Mouse (Mus musculus): ENCODE results near the gene Ins2. TPM values are rescaled to one million over a fixed set of nuclear protein-coding genes. Genes with fewer than 3 reads are reported as not detected.
A peak's percentile ranks its signal among the peaks of the same experiment; 100 is the strongest.

The Ins2 gene
- not detected in 2 replicates for polyA plus RNA-seq (2015; fragmentation: Nextera tagmentation; extraction: Ambion mirVana)

DNA sequence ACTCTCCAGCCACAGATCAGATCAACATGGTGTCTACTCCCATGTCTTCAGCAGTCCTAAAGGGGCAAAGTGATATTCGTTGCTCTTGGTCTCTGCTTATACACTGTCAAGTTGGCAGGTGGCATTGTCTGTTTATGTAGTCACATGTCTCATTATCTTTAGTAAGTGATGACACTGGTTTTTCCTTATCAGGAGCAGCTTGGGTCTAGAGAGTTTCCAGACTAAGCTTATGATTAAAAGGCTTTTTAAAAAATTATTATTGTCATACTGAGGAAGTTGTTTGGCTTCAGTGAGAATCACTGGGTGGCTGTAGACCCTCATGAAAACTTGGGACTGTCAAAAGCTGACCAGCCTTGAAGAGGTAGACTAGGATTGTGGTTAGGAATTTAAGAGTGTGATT is at the start of gene Ins2:
TSS of gene Ins2 (minus strand) at position 101 of the 400 bp plus-strand sequence.
- 77% methylated on average over 1 of the region's 1 CpGs for WGBS
- H3K4me2 ChIP-seq (replicated peaks): no peak within 1 kb of the TSS

GRCm38 (mm10) chr7:142792650-142793275 is 49.6 kb upstream of the Ins2 start:
- Histone ChIP-seq H3K9me3 (replicated peaks) (no peaks in the 10 kb centered on the region), H3K27ac (replicated peaks) (no peak overlapping the region), H3K4me2 (replicated peaks) (no peak overlapping the region), H3K4me3 (replicated peaks) (no peak overlapping the region), H3K4me1 (0 out of 2 replicates have a peak, but pooled peaks cover 4% of the 10 kb centered on the region), H3K36me3 (no peaks in the 10 kb centered on the region), H3K9ac (no peak overlapping the region), H3K27me3 (no peaks in the 10 kb centered on the region)
- no peak for ATAC-seq (ENCODE audit: insufficient number of reproducible peaks, low FRiP score, low TSS enrichment, low read depth)
- 50% methylated on average over 1 of the region's 1 CpGs for WGBS

More for the DNA sequence above, at the start of gene Ins2:
- Histone ChIP-seq H3K27me3 (no peaks in the 10 kb centered on the region), H3K36me3 (no peaks in the 10 kb centered on the region), H3K4me3 (replicated peaks) (no peak within 1 kb of the TSS), H3K9me3 (replicated peaks) (no peaks in the 10 kb centered on the region), H3K27ac (replicated peaks) (no peak within 1 kb of the TSS), H3K4me1 (no peaks in the 10 kb centered on the region), H3K9ac (no peak within 1 kb of the TSS)
- no peak for ATAC-seq (ENCODE audit: insufficient number of reproducible peaks, low FRiP score, low TSS enrichment, low read depth)

DNA sequence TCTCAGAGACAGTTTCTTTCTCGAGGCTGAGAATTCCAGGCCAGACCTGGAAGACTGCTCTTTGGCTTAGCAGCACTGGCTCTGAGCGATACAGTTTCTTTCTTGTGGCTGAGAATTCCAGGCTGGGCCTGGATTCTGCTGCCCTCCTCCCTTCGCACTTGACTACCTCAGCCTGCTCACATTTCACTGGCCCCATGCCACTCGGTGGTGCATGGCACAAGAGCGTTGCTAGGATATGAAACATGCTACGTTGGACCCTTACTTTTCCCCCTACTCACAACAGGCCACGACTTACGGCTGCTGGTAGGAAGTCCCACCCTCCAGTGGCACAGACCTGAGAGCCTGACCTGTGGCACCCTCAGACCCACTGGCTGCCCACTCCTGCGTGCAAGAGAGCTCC is 46.5 kb upstream of the Ins2 start:
- no peaks in the 10 kb centered on the region for H3K9me3 ChIP-seq (replicated peaks)
- H3K27ac ChIP-seq (replicated peaks): no peak overlapping the region

DNA sequence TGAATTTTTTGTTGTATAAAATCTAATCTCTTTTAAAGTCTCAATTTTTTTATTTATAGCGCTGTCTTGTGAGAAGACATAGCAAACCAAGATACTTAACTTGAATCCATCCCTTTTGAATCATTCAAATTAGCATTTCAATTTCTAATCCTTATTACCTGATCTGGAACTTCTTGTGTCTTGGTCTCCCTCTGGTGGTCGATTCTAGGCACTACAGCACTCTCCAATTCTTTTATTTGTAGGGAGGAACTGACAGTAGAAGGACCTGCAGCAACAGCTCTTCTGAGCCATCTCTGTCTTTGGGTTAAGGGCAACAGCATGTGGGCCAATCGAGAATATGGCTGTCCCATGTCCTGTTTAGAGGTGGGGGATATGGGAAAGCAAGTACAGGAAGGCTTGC is 5.4 kb downstream of the Ins2 start:
- Histone ChIP-seq H3K4me3 (replicated peaks) (no peak overlapping the region), H3K9ac (no peak overlapping the region), H3K27me3 (no peaks in the 10 kb centered on the region), H3K27ac (replicated peaks) (no peak overlapping the region), H3K4me1 (no peaks in the 10 kb centered on the region), H3K4me2 (replicated peaks) (no peak overlapping the region), H3K9me3 (replicated peaks) (no peaks in the 10 kb centered on the region), H3K36me3 (no peaks in the 10 kb centered on the region)
- ATAC-seq (ENCODE audit: insufficient number of reproducible peaks, low FRiP score, low TSS enrichment, low read depth): no peak
- WGBS: 11% methylated on average over 3 of the region's 3 CpGs

More for the DNA sequence above, 46.5 kb upstream of the Ins2 start:
- no peak overlapping the region for H3K4me2 ChIP-seq (replicated peaks)
- H3K36me3 ChIP-seq: no peaks in the 10 kb centered on the region
- no peaks in the 10 kb centered on the region for H3K27me3 ChIP-seq
- H3K9ac ChIP-seq: no peak overlapping the region
- no peak overlapping the region for H3K4me3 ChIP-seq (replicated peaks)
- 70% methylated on average over 9 of the region's 9 CpGs for WGBS
- ATAC-seq (ENCODE audit: insufficient number of reproducible peaks, low FRiP score, low TSS enrichment, low read depth): peak; percentile 47; the same call in 1 of the 2 replicates
- 0 out of 2 replicates have a peak, but pooled peaks cover 4% of the 10 kb centered on the region for H3K4me1 ChIP-seq

- H3K9ac ChIP-seq: no peak overlapping the region
- no peak overlapping the region for H3K4me3 ChIP-seq (replicated peaks)
- H3K4me2 ChIP-seq (replicated peaks): no peak overlapping the region
- no peak for ATAC-seq (ENCODE audit: insufficient number of reproducible peaks, low FRiP score, low TSS enrichment, low read depth)
- 61% methylated on average over 1 of the region's 1 CpGs for WGBS
- no peaks in the 10 kb centered on the region for H3K9me3 ChIP-seq (replicated peaks)
- H3K27me3 ChIP-seq: no peaks in the 10 kb centered on the region
- no peaks in the 10 kb centered on the region for H3K4me1 ChIP-seq
- H3K27ac ChIP-seq (replicated peaks): no peak overlapping the region
- no peaks in the 10 kb centered on the region for H3K36me3 ChIP-seq
These were observed 6.2 kb downstream of the Ins2 start for GRCm38 (mm10) chr7:142736943-142737490.

DNA sequence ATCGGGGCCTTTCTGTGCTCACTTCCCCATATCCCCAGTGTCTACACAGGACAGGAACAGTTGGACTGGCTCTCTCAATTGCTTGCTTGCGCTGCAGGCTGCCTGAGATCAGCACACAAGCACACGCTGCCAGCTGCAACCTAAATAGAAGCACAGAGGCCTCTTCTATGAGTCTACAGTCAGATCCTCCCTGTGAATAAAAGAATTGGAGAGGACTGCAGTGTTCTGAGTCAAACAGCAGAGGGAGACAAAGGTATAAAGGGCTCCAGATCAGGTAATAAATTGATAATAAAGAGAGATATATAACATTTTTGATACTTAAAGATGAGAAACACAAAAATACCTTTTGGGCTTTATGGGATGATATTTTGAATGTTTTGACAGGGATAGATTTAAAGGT is 17.2 kb downstream of the Ins2 start:
- Histone ChIP-seq H3K36me3 (no peaks in the 10 kb centered on the region), H3K4me3 (replicated peaks) (no peak overlapping the region), H3K4me1 (no peaks in the 10 kb centered on the region), H3K27ac (replicated peaks) (no peak overlapping the region), H3K9me3 (replicated peaks) (no peaks in the 10 kb centered on the region), H3K4me2 (replicated peaks) (no peak overlapping the region), H3K27me3 (no peaks in the 10 kb centered on the region), H3K9ac (no peak overlapping the region)
- ATAC-seq (ENCODE audit: insufficient number of reproducible peaks, low FRiP score, low TSS enrichment, low read depth): no peak
- WGBS: 45% methylated on average over 3 of the region's 3 CpGs

DNA sequence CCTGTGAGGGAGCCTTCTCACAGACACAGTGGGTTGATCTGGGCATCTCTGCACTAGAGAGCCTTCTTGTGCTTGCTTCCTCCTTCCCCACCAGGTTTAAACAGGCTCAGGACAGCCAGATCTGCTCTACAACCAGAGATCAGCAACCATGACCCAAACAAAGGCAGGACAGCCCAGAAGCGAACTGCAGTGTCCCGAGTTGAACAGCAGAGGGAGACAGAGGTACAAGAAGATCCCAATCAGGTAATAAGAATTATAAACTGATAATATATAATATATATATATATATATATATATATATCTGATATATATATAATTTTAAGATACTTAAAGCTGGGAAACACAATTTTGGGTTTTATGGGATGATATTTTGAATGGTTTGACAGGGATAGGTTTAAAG is 22.5 kb downstream of the Ins2 start:
- H3K4me1 ChIP-seq: no peaks in the 10 kb centered on the region
- no peaks in the 10 kb centered on the region for H3K9me3 ChIP-seq (replicated peaks)
- H3K4me2 ChIP-seq (replicated peaks): no peak overlapping the region
- no peak overlapping the region for H3K4me3 ChIP-seq (replicated peaks)
- WGBS: 4% methylated on average over 2 of the region's 2 CpGs
- no peak overlapping the region for H3K9ac ChIP-seq
- no peak for ATAC-seq (ENCODE audit: insufficient number of reproducible peaks, low FRiP score, low TSS enrichment, low read depth)
- H3K36me3 ChIP-seq: no peaks in the 10 kb centered on the region
- no peak overlapping the region for H3K27ac ChIP-seq (replicated peaks)
- H3K27me3 ChIP-seq: no peaks in the 10 kb centered on the region

GRCm38 (mm10) chr7:142714783-142715498 is 28.2 kb downstream of the Ins2 start:
- Histone ChIP-seq H3K4me3 (replicated peaks) (0 out of 2 replicates have a peak overlapping the region, but pooled peaks have one; percentile 10), H3K27me3 (no peaks in the 10 kb centered on the region), H3K27ac (replicated peaks) (no peak overlapping the region), H3K4me2 (replicated peaks) (peak overlapping the region; percentile 46), H3K9ac (no peak overlapping the region), H3K9me3 (replicated peaks) (no peaks in the 10 kb centered on the region), H3K36me3 (no peaks in the 10 kb centered on the region), H3K4me1 (no peaks in the 10 kb centered on the region)
- ATAC-seq (ENCODE audit: insufficient number of reproducible peaks, low FRiP score, low TSS enrichment, low read depth): no peak
- 9% methylated on average over 8 of the region's 8 CpGs for whole genome bisulfite sequencing

DNA sequence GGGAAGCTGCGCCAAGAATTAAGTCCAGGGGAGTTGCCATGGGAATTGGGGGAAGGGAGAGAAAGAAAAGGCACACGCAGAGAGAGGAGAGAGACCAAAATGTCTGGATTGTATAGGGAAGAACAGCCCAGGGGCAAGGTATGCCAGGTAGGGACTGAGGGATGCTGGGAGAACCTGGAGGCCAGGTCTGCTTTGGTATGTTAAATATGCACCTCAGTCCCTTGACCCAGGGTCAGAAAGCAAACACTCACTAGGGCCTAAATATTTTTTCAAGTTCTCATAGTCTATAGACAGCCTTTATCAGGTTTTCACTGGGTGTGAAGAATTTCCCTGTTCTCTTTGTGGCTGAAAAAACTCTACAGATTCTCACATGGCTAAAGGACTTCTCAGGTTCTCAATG is 36.3 kb downstream of the Ins2 start:
- no peak overlapping the region for H3K4me2 ChIP-seq (replicated peaks)
- H3K4me1 ChIP-seq: no peaks in the 10 kb centered on the region
- no peaks in the 10 kb centered on the region for H3K9me3 ChIP-seq (replicated peaks)
- no peaks in the 10 kb centered on the region for H3K27me3 ChIP-seq
- H3K36me3 ChIP-seq: no peaks in the 10 kb centered on the region
- no peak overlapping the region for H3K4me3 ChIP-seq (replicated peaks)
- 74% methylated on average over 2 of the region's 2 CpGs for WGBS
- ATAC-seq (ENCODE audit: insufficient number of reproducible peaks, low FRiP score, low TSS enrichment, low read depth): no peak
- H3K27ac ChIP-seq (replicated peaks): no peak overlapping the region
- H3K9ac ChIP-seq: no peak overlapping the region

- Histone ChIP-seq H3K27ac (replicated peaks) (no peak overlapping the region), H3K36me3 (no peaks in the 10 kb centered on the region), H3K9me3 (replicated peaks) (no peaks in the 10 kb centered on the region), H3K4me2 (replicated peaks) (no peak overlapping the region), H3K9ac (no peak overlapping the region), H3K27me3 (no peaks in the 10 kb centered on the region), H3K4me3 (replicated peaks) (no peak overlapping the region), H3K4me1 (no peaks in the 10 kb centered on the region)
- WGBS: 70% methylated on average over 5 of the region's 5 CpGs
- no peak for ATAC-seq (ENCODE audit: insufficient number of reproducible peaks, low FRiP score, low TSS enrichment, low read depth)
These were observed 43.8 kb downstream of the Ins2 start for GRCm38 (mm10) chr7:142699334-142699860.

DNA sequence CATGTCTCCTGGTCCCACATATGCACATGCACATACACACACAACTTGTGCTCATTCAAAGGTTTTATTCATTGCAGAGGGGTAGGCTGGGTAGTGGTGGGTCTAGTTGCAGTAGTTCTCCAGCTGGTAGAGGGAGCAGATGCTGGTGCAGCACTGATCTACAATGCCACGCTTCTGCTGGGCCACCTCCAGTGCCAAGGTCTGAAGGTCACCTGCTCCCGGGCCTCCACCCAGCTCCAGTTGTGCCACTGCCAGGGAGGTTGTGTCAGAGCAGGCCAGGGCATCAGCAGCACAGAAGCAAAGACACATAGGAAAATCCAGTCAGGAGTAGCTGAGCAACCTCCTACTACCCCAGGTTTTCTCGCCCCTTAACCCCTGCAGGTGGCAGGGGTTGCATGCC is 64.6 kb downstream of the Ins2 start:
- WGBS: 81% methylated on average over 3 of the region's 3 CpGs
- Histone ChIP-seq H3K27me3 (no peaks in the 10 kb centered on the region), H3K9ac (no peak overlapping the region), H3K4me1 (no peaks in the 10 kb centered on the region), H3K36me3 (no peaks in the 10 kb centered on the region), H3K4me2 (replicated peaks) (no peak overlapping the region), H3K27ac (replicated peaks) (no peak overlapping the region), H3K9me3 (replicated peaks) (no peaks in the 10 kb centered on the region), H3K4me3 (replicated peaks) (no peak overlapping the region)
- ATAC-seq (ENCODE audit: insufficient number of reproducible peaks, low FRiP score, low TSS enrichment, low read depth): no peak
